Mouse (Mus musculus) olfactory bulb, adult 2 months (tissue): ENCODE data around the gene Mapk8. TPM values are rescaled to one million over a fixed set of nuclear protein-coding genes. Genes with fewer than 3 reads are reported as not detected.

Experiments
- H3K27ac ChIP-seq: fragments of 200-500 bp; 2 replicates; pipeline ENCODE4 v1.5.1; 2012; ENCODE audit warnings: low read depth, low read length; ENCODE audit not compliant: insufficient read depth
- H3K4me1 ChIP-seq: fragments of 200-500 bp; 2 replicates; pipeline ENCODE4 v1.6.1; 2012; ENCODE audit warnings: low read length; ENCODE audit not compliant: control insufficient read depth, insufficient read depth
- H3K4me3 ChIP-seq: fragments of 200-500 bp; 2 replicates; pipeline ENCODE4 v1.5.1; 2012; ENCODE audit warnings: mild to moderate bottlenecking, low read depth, low read length, moderate library complexity; ENCODE audit not compliant: insufficient read depth
- CTCF ChIP-seq: fragments of 200-500 bp; IDR thresholded peaks from 2 replicates; pipeline ENCODE4 v1.5.1; 2012; ENCODE audit warnings: low read depth, mild to moderate bottlenecking, low read length, moderate library complexity; ENCODE audit not compliant: insufficient read depth
- POLR2A ChIP-seq: fragments of 200-500 bp; IDR thresholded peaks from 2 replicates; pipeline ENCODE4 v1.6.1; 2012; ENCODE audit warnings: mild to moderate bottlenecking, low read depth, low read length, moderate library complexity; ENCODE audit not compliant: insufficient read depth
- WGBS: fragments of 180-500 bp; shearing (Covaris S2); methylation state at CpG from one replicate; pipeline ENCODE4 v1.1.7; 2018; 5-methylcytosine and 5-hydroxymethylcytosine counted together
- polyA plus RNA-seq: library from polyadenylated mRNA; stranded (reverse); fragments of >200 nt; gene quantifications from 2 replicates; pipeline ENCODE4 v1.2.4, GENCODE M21; 2012; ENCODE audit warnings: low replicate concordance; ENCODE audit not compliant: missing spikeins, insufficient read depth, insufficient read length

The Mapk8 gene
- polyA plus RNA-seq = 217 TPM in 1 of 2 replicates, not detected in the other

- H3K27ac ChIP-seq = 0 out of 2 replicates have a peak within 1 kb of the TSS, but pooled peaks have one; percentile 66
- H3K4me3 ChIP-seq = peak within 1 kb of the TSS; percentile 72
- TF ChIP-seq POLR2A (peak; percentile 92), CTCF (no peak)
- WGBS = under 1% methylated on average over 65 of the region's 70 CpGs
- H3K4me1 ChIP-seq = peaks cover 2% of the 10 kb centered on the region; the same call in 1 of the 2 replicates
Observed at GRCm38 (mm10) chr14:33447027-33447569, at the start of gene Mapk8. Gene Mapk8 (minus strand): TSS chr14:33447158.

DNA sequence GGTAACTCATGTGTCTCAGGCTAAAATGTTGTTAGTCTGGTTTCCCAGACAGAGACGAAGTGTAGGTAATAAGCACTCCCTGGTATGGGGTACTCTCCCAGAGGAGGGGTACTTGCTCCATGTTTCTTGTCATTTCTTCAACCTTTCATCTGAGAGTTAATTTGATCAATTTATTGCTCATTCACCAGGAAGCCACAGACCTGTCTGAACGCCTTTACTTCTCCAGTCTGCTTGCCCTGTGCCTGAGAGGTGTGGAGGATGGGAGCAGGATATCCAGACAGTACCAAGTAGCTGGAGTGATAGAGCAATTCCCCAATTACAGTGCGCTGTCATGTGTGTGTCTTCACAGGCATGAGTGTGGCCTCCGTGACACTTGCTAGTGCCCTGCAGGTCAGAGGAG is 48.3 kb upstream of the Mapk8 start:
- Histone ChIP-seq H3K4me3 (no peak overlapping the region), H3K4me1 (peaks cover 9% of the 10 kb centered on the region), H3K27ac (no peak overlapping the region)
- TF ChIP-seq POLR2A = no peak
- TF ChIP-seq CTCF = no peak
- WGBS = 87% methylated on average over 4 of the region's 4 CpGs

GRCm38 (mm10) chr14:33487805-33488550 is 41.0 kb upstream of the Mapk8 start:
- no peak for TF ChIP-seq POLR2A
- TF ChIP-seq CTCF = no peak
- H3K4me1 ChIP-seq = peaks cover 9% of the 10 kb centered on the region
- H3K4me3 ChIP-seq = no peak overlapping the region
- no peak overlapping the region for H3K27ac ChIP-seq
- 31% methylated on average over 15 of the region's 15 CpGs for WGBS

DNA sequence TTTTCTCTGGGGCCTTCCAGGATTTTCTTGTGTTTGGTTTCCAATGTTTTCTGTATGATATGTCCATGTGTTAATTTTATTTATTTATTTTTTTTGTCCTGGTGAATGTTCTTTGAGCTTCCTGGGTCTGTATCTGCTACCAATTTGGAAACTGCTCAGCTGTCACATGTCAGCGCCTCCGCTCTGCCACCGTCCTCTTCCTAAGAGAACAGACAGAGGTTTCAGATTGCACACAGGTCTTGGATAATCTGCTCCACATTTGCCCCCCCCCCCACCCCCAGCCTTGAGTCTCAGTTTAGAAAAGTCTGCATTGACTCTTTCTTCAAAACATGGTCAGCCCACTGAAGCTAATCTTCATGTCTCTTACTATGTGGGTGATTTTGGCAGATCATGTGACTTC is 35.0 kb upstream of the Mapk8 start:
- TF ChIP-seq POLR2A = no peak
- TF ChIP-seq CTCF = no peak
- 83% methylated on average over 3 of the region's 3 CpGs for WGBS
- Histone ChIP-seq H3K4me1 (no peaks in the 10 kb centered on the region), H3K4me3 (no peak overlapping the region), H3K27ac (no peak overlapping the region)

DNA sequence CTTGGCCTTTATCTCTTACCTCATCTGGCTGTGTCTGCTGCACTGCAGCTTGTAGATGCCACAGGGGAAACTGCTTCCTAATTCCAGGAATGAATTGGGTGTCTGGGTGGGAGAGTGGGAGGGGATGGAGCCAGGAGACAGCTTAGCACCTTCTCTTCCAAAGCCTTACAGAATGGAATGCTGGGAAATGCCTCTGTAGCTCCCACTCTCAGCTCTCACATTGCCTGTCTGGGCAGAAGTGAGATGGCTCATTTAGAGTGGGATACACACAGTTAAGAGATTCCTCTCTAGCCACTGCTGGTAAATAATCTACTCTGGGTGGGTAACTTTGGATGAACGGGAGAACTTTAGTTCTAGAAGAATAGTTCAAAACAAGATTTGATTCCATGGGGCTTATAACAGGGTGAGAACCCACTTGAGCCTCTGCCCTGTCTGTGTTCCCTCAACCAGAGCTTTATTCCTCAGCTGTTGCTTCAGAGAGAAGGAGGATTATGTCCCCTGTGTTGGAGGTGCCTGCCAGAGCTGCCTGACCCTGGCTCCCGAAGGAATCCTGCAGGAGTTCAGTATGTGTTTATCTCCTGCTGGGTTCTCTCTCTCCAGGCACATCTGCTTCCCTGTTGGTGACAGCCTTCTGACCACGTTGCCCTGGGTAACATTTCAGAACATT is 29.3 kb upstream of the Mapk8 start:
- WGBS = 16% methylated on average over 3 of the region's 3 CpGs
- H3K4me3 ChIP-seq = no peak overlapping the region
- no peak for TF ChIP-seq POLR2A
- no peak for TF ChIP-seq CTCF
- H3K4me1 ChIP-seq = no peaks in the 10 kb centered on the region; the same call in 1 of the 2 replicates
- no peak overlapping the region for H3K27ac ChIP-seq

DNA sequence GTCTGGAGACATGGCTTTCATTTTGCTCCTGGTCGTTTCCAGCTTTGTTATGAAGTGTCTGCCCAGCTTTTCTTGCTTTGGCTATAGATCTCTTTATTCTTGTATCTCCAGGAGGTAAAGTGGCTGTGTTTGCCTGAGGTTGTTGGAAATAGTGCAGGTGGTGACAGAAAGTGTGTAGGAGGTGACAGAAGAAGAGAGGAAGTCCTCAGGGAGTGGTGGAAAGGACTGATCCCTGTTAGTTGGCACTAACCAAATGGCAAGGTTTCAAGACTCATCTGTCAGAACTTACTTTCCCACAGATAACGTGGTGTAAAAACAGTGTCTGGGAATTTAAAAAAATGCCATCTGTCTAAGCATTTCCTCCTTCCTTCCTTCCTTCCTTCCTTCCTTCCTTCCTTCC is 27.5 kb upstream of the Mapk8 start:
- Histone ChIP-seq H3K4me3 (no peak overlapping the region), H3K4me1 (no peaks in the 10 kb centered on the region; the same call in 1 of the 2 replicates), H3K27ac (no peak overlapping the region)
- 67% methylated on average over 2 of the region's 2 CpGs for WGBS
- TF ChIP-seq POLR2A (no peak), CTCF (no peak)

- Histone ChIP-seq H3K4me1 (no peaks in the 10 kb centered on the region), H3K4me3 (no peak within 1 kb of the TSS), H3K27ac (no peak within 1 kb of the TSS)
- TF ChIP-seq CTCF (no peak), POLR2A (no peak)
- 75% methylated on average over 3 of the region's 3 CpGs for WGBS
Observed at GRCm38 (mm10) chr14:33471331-33471730, 24.4 kb upstream of the Mapk8 start, which contains the start of gene Frmpd2. Gene Frmpd2 (plus strand): TSS chr14:33471696.

DNA sequence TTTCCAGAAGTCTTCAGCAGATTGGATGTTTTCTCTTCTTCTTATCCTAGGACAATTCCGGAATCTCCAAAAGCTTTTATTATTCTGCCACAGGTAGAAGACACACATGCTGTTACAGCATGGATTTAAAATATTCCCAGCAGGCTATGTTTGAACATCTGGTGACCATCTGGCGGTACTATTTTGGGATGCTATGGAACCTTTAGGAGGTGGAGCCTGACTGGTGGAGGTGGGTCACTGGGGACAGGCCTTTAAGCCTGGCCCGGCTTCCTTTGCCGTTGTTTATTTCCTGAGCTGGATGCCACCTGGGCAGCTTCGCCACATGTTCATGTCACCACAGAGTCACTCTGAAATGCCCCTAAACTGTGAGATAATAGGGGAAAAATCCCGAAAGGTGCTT is 20.8 kb upstream of the Mapk8 start:
- TF ChIP-seq POLR2A (no peak), CTCF (no peak)
- no peak overlapping the region for H3K4me3 ChIP-seq
- H3K4me1 ChIP-seq = no peaks in the 10 kb centered on the region
- 85% methylated on average over 6 of the region's 6 CpGs for WGBS
- no peak overlapping the region for H3K27ac ChIP-seq

DNA sequence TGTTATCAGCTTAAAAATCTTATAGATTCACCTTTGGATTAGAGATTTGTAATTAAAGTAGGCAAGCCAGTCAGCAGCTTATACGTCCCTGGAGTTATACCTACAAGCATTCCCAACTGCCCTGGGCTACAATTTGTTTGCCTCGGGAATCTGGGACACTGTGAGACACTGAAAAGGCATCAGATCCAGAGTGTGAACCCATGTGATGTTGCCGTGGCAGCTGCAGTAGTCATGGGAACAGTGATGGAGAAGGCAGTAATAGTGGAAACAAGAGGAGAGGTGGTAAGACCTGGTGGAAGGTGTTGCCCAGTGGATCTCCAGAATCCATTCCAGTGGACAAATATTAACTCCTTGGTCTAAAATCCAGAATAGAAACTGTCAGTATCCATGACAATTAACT is 16.7 kb upstream of the Mapk8 start:
- no peak overlapping the region for H3K4me3 ChIP-seq
- H3K27ac ChIP-seq = no peak overlapping the region
- TF ChIP-seq POLR2A (no peak), CTCF (no peak)
- WGBS = 46% methylated on average over 3 of the region's 3 CpGs
- H3K4me1 ChIP-seq = no peaks in the 10 kb centered on the region
